Mouse (Mus musculus): ENCODE measurements around the gene Pnrc2. TPM values are rescaled to one million over a fixed set of nuclear protein-coding genes. Genes with fewer than 3 reads are reported as not detected.

The Pnrc2 gene
- 314 TPM for polyA plus RNA-seq (2015; fragmentation: Illumina TruSeq; extraction: RNeasy Lipid Tissue Mini Kit (QIAGEN cat#74804); ENCODE audit: insufficient read depth, low replicate concordance)

GRCm38 (mm10) chr4:135873526-135874202, at the start of gene Pnrc2:
Gene Pnrc2, minus strand, starts transcription at chr4:135873850.

DNA sequence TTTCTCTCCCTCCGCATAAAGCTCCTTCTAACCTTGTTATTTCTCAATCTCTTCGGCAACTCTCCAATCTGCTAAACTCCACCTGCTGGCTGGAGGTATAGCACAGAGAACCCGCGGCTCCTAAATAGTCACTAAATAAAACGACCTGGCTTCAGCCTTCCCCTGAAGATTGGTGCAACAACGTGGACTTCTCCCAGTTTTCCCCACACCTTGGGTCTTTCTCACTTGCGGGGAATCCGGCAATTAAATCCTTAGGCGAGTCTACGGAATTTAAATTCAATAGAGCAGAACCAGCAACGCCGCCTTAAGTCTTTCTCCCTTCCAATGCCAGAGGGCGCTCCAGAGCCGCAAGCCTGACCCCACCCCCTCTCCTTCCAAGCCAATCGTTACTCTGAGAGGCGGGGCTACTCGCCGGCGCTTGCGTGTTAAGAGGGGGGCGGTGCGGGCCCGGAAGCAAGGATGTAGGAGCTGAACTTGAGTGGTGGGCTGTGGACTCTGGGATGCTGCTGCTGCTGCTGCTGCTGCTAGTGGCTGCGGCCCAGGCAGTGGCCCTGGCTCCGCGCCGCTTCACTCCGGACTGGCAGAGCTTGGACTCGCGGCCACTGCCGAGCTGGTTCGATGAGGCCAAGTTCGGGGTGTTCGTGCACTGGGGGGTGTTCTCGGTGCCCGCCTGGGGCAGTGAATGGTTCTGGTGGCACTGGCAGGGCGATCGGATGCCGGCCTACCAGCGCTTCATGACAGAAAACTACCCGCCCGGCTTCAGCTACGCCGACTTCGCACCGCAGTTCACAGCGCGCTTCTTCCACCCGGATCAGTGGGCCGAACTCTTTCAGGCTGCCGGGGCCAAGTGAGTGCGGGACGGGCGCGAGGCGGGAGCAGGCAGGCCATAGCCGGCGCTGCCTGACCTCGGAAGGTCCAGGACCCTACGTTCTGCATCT, 46.9 kb upstream of the Pnrc2 start, which contains the start of gene Fuca1:
Fuca1 (plus strand) TSS at position 432 of the 938 bp plus-strand sequence.

GRCm38 (mm10) chr4:135895071-135895571, 21.5 kb upstream of the Pnrc2 start, which contains the start of gene Cnr2:
Gene Cnr2, plus strand, starts transcription at chr4:135895394.

GRCm38 (mm10) chr4:135855536-135856222, 18.0 kb downstream of the Pnrc2 start, which contains the start of gene Srsf10:
Gene Srsf10, plus strand, starts transcription at chr4:135855747.

Other genes starting within 250 kb of the Pnrc2 start
- gene Ifnlr1, start 187.6 kb downstream of the Pnrc2 start, polyA plus RNA-seq (2015; fragmentation: Illumina TruSeq; extraction: RNeasy Lipid Tissue Mini Kit (QIAGEN cat#74804); ENCODE audit: insufficient read depth, low replicate concordance) = 2.2 TPM
- gene Il22ra1, start 145.7 kb downstream of the Pnrc2 start, polyA plus RNA-seq (2015; fragmentation: Illumina TruSeq; extraction: RNeasy Lipid Tissue Mini Kit (QIAGEN cat#74804); ENCODE audit: insufficient read depth, low replicate concordance) = not detected
- gene Myom3, start 114.1 kb downstream of the Pnrc2 start, polyA plus RNA-seq (2015; fragmentation: Illumina TruSeq; extraction: RNeasy Lipid Tissue Mini Kit (QIAGEN cat#74804); ENCODE audit: insufficient read depth, low replicate concordance) = 1.1 TPM
- 261 TPM for gene Srsf10, start 18.1 kb downstream of the Pnrc2 start, polyA plus RNA-seq (2015; fragmentation: Illumina TruSeq; extraction: RNeasy Lipid Tissue Mini Kit (QIAGEN cat#74804); ENCODE audit: insufficient read depth, low replicate concordance)
- 67.7 TPM for gene Cnr2, start 21.5 kb upstream of the Pnrc2 start, polyA plus RNA-seq (2015; fragmentation: Illumina TruSeq; extraction: RNeasy Lipid Tissue Mini Kit (QIAGEN cat#74804); ENCODE audit: insufficient read depth, low replicate concordance)
- 265 TPM for gene Fuca1, start 46.9 kb upstream of the Pnrc2 start, polyA plus RNA-seq (2015; fragmentation: Illumina TruSeq; extraction: RNeasy Lipid Tissue Mini Kit (QIAGEN cat#74804); ENCODE audit: insufficient read depth, low replicate concordance)
- 36.8 TPM for gene Hmgcl, start 72.6 kb upstream of the Pnrc2 start, polyA plus RNA-seq (2015; fragmentation: Illumina TruSeq; extraction: RNeasy Lipid Tissue Mini Kit (QIAGEN cat#74804); ENCODE audit: insufficient read depth, low replicate concordance)
- gene Gale, start 89.9 kb upstream of the Pnrc2 start, polyA plus RNA-seq (2015; fragmentation: Illumina TruSeq; extraction: RNeasy Lipid Tissue Mini Kit (QIAGEN cat#74804); ENCODE audit: insufficient read depth, low replicate concordance) = 2.2 TPM
- 26.6 TPM for gene Lypla2, start 98.8 kb upstream of the Pnrc2 start, polyA plus RNA-seq (2015; fragmentation: Illumina TruSeq; extraction: RNeasy Lipid Tissue Mini Kit (QIAGEN cat#74804); ENCODE audit: insufficient read depth, low replicate concordance)
- gene Pithd1, start 113.4 kb upstream of the Pnrc2 start, polyA plus RNA-seq (2015; fragmentation: Illumina TruSeq; extraction: RNeasy Lipid Tissue Mini Kit (QIAGEN cat#74804); ENCODE audit: insufficient read depth, low replicate concordance) = 35.9 TPM
- gene Eloa, start 147.9 kb upstream of the Pnrc2 start, polyA plus RNA-seq (2015; fragmentation: Illumina TruSeq; extraction: RNeasy Lipid Tissue Mini Kit (QIAGEN cat#74804); ENCODE audit: insufficient read depth, low replicate concordance) = 43.3 TPM
- gene Rpl11, start 179.6 kb upstream of the Pnrc2 start, polyA plus RNA-seq (2015; fragmentation: Illumina TruSeq; extraction: RNeasy Lipid Tissue Mini Kit (QIAGEN cat#74804); ENCODE audit: insufficient read depth, low replicate concordance) = 1,743 TPM